Mouse (Mus musculus): ENCODE measurements around the gene Gm17545. TPM values are rescaled to one million over a fixed set of nuclear protein-coding genes. Genes with fewer than 3 reads are reported as not detected.

Gene Gm17545
- total RNA-seq, 2 experiments from 2014 or later: not detected

GRCm38 (mm10) chr9:22476265-22476664 lies 22.2 kb downstream of the Gm17545 start:
- intact Hi-C loops (cut with DNase I): no loop called here
- DNase-seq (ENCODE audit: extremely low spot score in 1 of 2, low spot score in 2 of 2): no peak

GRCm38 (mm10) chr9:22478946-22479345 lies 24.9 kb downstream of the Gm17545 start:
- intact Hi-C loops (cut with DNase I): no loop called here
- no peak for DNase-seq (ENCODE audit: extremely low spot score in 1 of 2, low spot score in 2 of 2)

- intact Hi-C loops (cut with DNase I): no loop called here
- no peak for DNase-seq (ENCODE audit: extremely low spot score in 1 of 2, low spot score in 2 of 2)
These were observed 29.9 kb downstream of the Gm17545 start for GRCm38 (mm10) chr9:22483866-22484561.

GRCm38 (mm10) chr9:22484562-22485308 lies 30.6 kb downstream of the Gm17545 start:
- intact Hi-C loops (cut with DNase I): no loop called here
- no peak for DNase-seq (ENCODE audit: extremely low spot score in 1 of 2, low spot score in 2 of 2)

- DNase-seq (ENCODE audit: extremely low spot score in 1 of 2, low spot score in 2 of 2): no peak
These were observed 32.1 kb downstream of the Gm17545 start for GRCm38 (mm10) chr9:22486211-22486610.

GRCm38 (mm10) chr9:22488963-22489362 lies 34.9 kb downstream of the Gm17545 start:
- intact Hi-C loops (cut with DNase I): no loop called here
- DNase-seq (ENCODE audit: extremely low spot score in 1 of 2, low spot score in 2 of 2): no peak

More at GRCm38 (mm10) chr9:22486211-22486610, 32.1 kb downstream of the Gm17545 start:
- intact Hi-C loops (cut with DNase I): no loop called here

GRCm38 (mm10) chr9:22494203-22494807 lies 40.2 kb downstream of the Gm17545 start:
- intact Hi-C loops (cut with DNase I): no loop called here
- DNase-seq (ENCODE audit: extremely low spot score in 1 of 2, low spot score in 2 of 2): no peak

DNA sequence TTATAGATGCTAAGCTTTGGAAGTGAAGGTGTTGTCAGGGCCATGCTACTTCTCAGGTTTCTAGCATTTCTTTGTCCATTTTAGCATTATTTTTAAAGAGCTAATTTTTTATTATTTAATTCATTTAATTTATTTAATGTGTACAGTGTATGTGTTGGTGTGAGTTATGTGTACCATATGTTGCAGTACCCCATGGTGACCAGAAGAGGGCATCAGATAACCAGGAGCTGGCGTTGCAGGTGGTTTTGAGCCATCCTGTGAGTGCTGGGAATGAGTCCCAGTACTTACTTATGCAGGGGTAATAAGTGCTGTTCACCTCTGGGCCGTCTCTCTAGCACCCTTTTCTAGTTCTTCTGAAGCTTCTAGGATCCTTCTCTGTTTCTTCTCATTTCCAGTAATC lies 41.0 kb downstream of the Gm17545 start:
- intact Hi-C loops (cut with DNase I): no loop called here
- DNase-seq (ENCODE audit: extremely low spot score in 1 of 2, low spot score in 2 of 2): no peak

DNA sequence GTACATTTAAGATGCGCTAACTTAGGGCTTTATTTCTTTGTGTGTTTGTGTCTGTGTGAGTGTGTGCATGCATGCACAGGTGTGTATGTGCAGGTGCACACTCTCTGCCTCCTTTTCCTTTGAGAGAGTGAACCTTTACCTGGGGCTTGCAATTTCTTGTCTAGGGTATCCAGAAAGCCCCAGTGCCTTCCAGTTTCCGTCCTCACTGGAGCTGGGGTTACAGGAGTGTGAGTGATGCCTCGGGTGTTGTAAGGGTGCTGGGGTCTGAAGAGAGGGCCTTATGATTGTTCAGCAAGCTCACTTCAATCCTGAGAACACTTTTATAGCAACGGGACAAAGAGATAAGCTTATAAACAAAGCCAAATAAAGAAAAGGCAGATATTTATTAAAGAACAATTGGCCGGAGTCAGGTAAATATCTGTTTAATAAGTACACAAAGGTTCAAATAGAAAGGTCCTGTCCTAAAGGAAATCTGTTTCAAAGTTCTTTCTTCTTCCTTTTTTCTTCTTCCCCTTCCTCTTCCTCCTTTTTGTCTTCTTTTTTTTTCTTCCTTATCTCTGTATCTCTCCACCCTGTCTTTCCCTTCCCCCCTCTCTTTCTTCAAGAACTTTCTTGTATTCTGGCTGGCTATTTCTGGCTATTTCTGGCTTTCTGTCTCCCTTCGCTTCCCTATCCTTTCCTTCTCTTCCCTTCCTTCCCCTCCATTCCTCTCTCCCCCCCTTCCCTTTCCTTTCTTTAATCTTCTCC lies 43.1 kb downstream of the Gm17545 start:
- DNase-seq (ENCODE audit: extremely low spot score in 1 of 2, low spot score in 2 of 2): no peak
- intact Hi-C loops (cut with DNase I): no loop called here

- no peak for DNase-seq (ENCODE audit: extremely low spot score in 1 of 2, low spot score in 2 of 2)
- intact Hi-C loops (cut with DNase I): no loop called here
These were observed 48.9 kb downstream of the Gm17545 start for GRCm38 (mm10) chr9:22502972-22503371.

GRCm38 (mm10) chr9:22503581-22503980 lies 49.5 kb downstream of the Gm17545 start:
- intact Hi-C loops (cut with DNase I): no loop called here
- no peak for DNase-seq (ENCODE audit: extremely low spot score in 1 of 2, low spot score in 2 of 2)

GRCm38 (mm10) chr9:22505574-22505973 lies 51.5 kb downstream of the Gm17545 start:
- no peak for DNase-seq (ENCODE audit: extremely low spot score in 1 of 2, low spot score in 2 of 2)
- intact Hi-C loops (cut with DNase I): no loop called here

Other genes with a start within 250 kb of the Gm17545 start
- gene Zfp809, start 228.6 kb upstream of the Gm17545 start, total RNA-seq (2021): 10 to 100 TPM; 13.6 to 15.6 TPM
- gene Zfp599, start 194.4 kb upstream of the Gm17545 start, total RNA-seq (2021): 1 to 10 TPM; 3.7 to 4.2 TPM
- 10 to 100 TPM; 22.1 to 25.5 TPM for gene Zfp810, start 146.6 kb upstream of the Gm17545 start, total RNA-seq (2021)
- gene Anln, start 65.1 kb upstream of the Gm17545 start, total RNA-seq (2021): 1 to 10 TPM; 4.0 to 5.9 TPM
- 1 to 10 TPM; 7.8 to 8.9 TPM for gene 9530077C05Rik, start 42.8 kb upstream of the Gm17545 start, total RNA-seq (2021)
- gene Rp9, start 15.5 kb downstream of the Gm17545 start, total RNA-seq (2021): 10 to 100 TPM; 41.0 to 44.1 TPM
- gene Bbs9, start 21.4 kb downstream of the Gm17545 start, total RNA-seq (2021): 10 to 100 TPM; 27.8 to 28.6 TPM

All from left cerebral cortex, postnatal 10 days (tissue).